Mouse (Mus musculus): ENCODE measurements around the gene Pctp. TPM values are rescaled to one million over a fixed set of nuclear protein-coding genes. Genes with fewer than 3 reads are reported as not detected.

The Pctp gene
- polyA plus RNA-seq, 1 experiment = 0.97 TPM

DNA sequence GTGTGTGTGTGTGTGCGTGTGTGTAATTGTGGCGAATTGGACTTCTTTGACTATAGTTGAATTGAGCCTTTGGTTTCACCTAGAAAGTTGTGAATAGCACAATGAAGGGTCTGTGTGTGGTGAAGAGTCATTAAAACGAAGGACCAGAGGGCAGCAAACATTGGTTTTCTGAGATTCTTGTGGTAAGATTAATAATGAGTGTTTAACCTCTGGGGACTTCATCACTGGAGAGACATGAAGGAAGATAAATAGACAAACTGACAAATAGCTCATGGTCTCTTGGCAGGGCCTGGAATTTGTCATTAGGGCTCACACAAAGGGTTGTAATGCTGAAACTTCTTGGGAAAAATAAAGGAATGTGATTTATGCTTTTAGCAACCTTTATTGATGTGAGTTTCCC lies 31.4 kb downstream of the Pctp start:
- no peaks in the 10 kb centered on the region for H3K36me3 ChIP-seq (ENCODE audit: control insufficient read depth, insufficient read depth, low read length)
- no peak for DNase-seq
- H3K27ac ChIP-seq (ENCODE audit: control insufficient read depth, insufficient read depth, low read length) = no peak overlapping the region
- WGBS = 87% methylated on average over 3 of the region's 3 CpGs
- H3K4me3 ChIP-seq (ENCODE audit: control insufficient read depth, insufficient read depth, low read length) = no peak overlapping the region
- H3K27me3 ChIP-seq (ENCODE audit: control insufficient read depth, insufficient read depth, low read length) = no peaks in the 10 kb centered on the region
- no peaks in the 10 kb centered on the region for H3K4me1 ChIP-seq (replicated peaks; ENCODE audit: control insufficient read depth, insufficient read depth, low read length)
- TF ChIP-seq POLR2A (IDR thresholded peaks at IDR 0.05; ENCODE audit: control insufficient read depth, extremely low read depth, insufficient read depth, low read length, poor library complexity) = no peak
- TF ChIP-seq CTCF (IDR thresholded peaks at IDR 0.05; ENCODE audit: borderline replicate concordance, control insufficient read depth, extremely low read depth, insufficient read depth, low read length, poor library complexity) = no peak

DNA sequence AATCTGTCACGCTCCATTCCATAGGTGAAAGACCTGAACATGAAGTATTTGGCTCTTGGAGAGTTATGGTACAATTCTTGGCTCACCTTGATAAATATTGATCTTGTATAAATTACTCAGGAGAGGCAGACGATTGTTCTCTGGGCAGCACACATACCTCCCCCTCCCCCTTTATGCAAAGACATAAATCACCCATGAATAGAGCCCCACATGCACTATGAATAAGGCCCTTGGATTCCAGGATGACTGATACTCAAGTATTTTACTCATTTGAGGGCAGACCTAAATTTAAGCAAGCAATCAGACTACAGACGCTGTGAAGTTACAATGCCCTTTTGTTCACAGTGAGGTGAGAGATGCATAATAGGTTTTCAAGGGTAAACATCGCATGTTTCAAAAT lies 32.0 kb downstream of the Pctp start:
- Histone ChIP-seq H3K4me1 (replicated peaks; ENCODE audit: control insufficient read depth, insufficient read depth, low read length) (no peaks in the 10 kb centered on the region), H3K27me3 (ENCODE audit: control insufficient read depth, insufficient read depth, low read length) (no peaks in the 10 kb centered on the region), H3K4me3 (ENCODE audit: control insufficient read depth, insufficient read depth, low read length) (no peak overlapping the region), H3K36me3 (ENCODE audit: control insufficient read depth, insufficient read depth, low read length) (no peaks in the 10 kb centered on the region), H3K27ac (ENCODE audit: control insufficient read depth, insufficient read depth, low read length) (no peak overlapping the region)
- WGBS = 79% methylated on average over 4 of the region's 4 CpGs
- TF ChIP-seq POLR2A (IDR thresholded peaks at IDR 0.05; ENCODE audit: control insufficient read depth, extremely low read depth, insufficient read depth, low read length, poor library complexity) (no peak), CTCF (IDR thresholded peaks at IDR 0.05; ENCODE audit: borderline replicate concordance, control insufficient read depth, extremely low read depth, insufficient read depth, low read length, poor library complexity) (no peak)
- DNase-seq = no peak

- DNase-seq = no peak
- Histone ChIP-seq H3K36me3 (ENCODE audit: control insufficient read depth, insufficient read depth, low read length) (no peaks in the 10 kb centered on the region), H3K4me1 (replicated peaks; ENCODE audit: control insufficient read depth, insufficient read depth, low read length) (no peaks in the 10 kb centered on the region), H3K27me3 (ENCODE audit: control insufficient read depth, insufficient read depth, low read length) (no peaks in the 10 kb centered on the region), H3K27ac (ENCODE audit: control insufficient read depth, insufficient read depth, low read length) (no peak overlapping the region), H3K4me3 (ENCODE audit: control insufficient read depth, insufficient read depth, low read length) (no peak overlapping the region)
- 84% methylated on average over 4 of the region's 4 CpGs for WGBS
- TF ChIP-seq POLR2A (IDR thresholded peaks at IDR 0.05; ENCODE audit: control insufficient read depth, extremely low read depth, insufficient read depth, low read length, poor library complexity) = no peak
- no peak for TF ChIP-seq CTCF (IDR thresholded peaks at IDR 0.05; ENCODE audit: borderline replicate concordance, control insufficient read depth, extremely low read depth, insufficient read depth, low read length, poor library complexity)
Measured at GRCm38 (mm10) chr11:89969131-89969530, 33.6 kb downstream of the Pctp start.

DNA sequence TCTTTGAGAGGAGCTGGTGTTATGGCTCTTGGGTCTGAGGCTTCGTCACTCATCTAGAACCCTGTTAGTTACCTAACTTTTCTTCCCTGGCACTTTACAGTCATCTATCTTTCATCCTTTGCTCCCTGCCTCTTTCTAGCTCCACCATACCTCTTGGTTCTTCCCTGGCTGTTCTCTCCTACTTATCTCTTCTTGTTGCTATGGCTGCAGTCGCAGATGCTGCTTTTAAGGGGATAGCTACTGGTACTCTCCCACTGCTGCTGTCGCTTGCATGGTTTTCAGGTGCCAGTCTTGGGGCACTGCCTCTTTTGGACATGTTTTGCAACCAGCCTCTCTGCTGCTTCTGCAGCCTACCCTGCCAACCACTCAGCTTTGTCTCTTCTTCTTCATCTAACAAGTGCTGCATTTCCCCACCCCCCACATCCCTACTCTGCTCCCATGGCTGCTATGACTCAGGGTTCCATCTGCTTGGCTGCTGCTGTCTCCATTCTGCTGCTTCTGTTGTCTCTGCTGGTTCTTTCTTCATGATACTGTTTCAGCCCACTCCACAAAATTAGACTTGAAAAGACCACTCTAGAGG lies 51.9 kb downstream of the Pctp start:
- WGBS = 89% methylated on average over 3 of the region's 3 CpGs
- no peak overlapping the region for H3K27ac ChIP-seq (ENCODE audit: control insufficient read depth, insufficient read depth, low read length)
- TF ChIP-seq CTCF (IDR thresholded peaks at IDR 0.05; ENCODE audit: borderline replicate concordance, control insufficient read depth, extremely low read depth, insufficient read depth, low read length, poor library complexity) (no peak), POLR2A (IDR thresholded peaks at IDR 0.05; ENCODE audit: control insufficient read depth, extremely low read depth, insufficient read depth, low read length, poor library complexity) (no peak)

DNA sequence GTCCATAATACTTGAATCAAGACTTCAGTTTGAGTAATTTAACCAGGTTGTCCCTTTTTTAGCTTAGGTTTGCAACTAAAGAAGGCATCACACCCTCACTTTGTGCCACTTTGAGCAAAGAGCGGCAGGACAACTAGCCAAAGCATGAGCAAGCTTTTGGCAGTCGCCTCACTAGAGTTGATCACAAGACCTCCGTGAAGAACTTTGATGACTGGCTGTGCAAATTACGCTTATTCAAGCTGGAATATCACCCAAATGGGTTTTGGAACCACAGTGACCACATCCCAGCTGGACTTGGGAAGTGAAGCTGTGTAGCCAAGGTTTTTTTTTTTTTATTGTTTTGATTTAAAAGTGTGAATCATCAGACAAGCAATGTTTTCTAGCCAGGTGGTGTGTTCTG lies 54.9 kb downstream of the Pctp start:
- no peaks in the 10 kb centered on the region for H3K36me3 ChIP-seq (ENCODE audit: control insufficient read depth, insufficient read depth, low read length)
- H3K27ac ChIP-seq (ENCODE audit: control insufficient read depth, insufficient read depth, low read length) = no peak overlapping the region
- no peaks in the 10 kb centered on the region for H3K27me3 ChIP-seq (ENCODE audit: control insufficient read depth, insufficient read depth, low read length)
- DNase-seq = no peak
- no peaks in the 10 kb centered on the region for H3K4me1 ChIP-seq (replicated peaks; ENCODE audit: control insufficient read depth, insufficient read depth, low read length)
- TF ChIP-seq CTCF (IDR thresholded peaks at IDR 0.05; ENCODE audit: borderline replicate concordance, control insufficient read depth, extremely low read depth, insufficient read depth, low read length, poor library complexity) (no peak), POLR2A (IDR thresholded peaks at IDR 0.05; ENCODE audit: control insufficient read depth, extremely low read depth, insufficient read depth, low read length, poor library complexity) (no peak)
- WGBS = 92% methylated on average over 4 of the region's 4 CpGs
- no peak overlapping the region for H3K4me3 ChIP-seq (ENCODE audit: control insufficient read depth, insufficient read depth, low read length)

More for the DNA sequence above, 51.9 kb downstream of the Pctp start:
- H3K36me3 ChIP-seq (ENCODE audit: control insufficient read depth, insufficient read depth, low read length) = no peaks in the 10 kb centered on the region
- H3K4me3 ChIP-seq (ENCODE audit: control insufficient read depth, insufficient read depth, low read length) = no peak overlapping the region
- H3K4me1 ChIP-seq (replicated peaks; ENCODE audit: control insufficient read depth, insufficient read depth, low read length) = no peaks in the 10 kb centered on the region
- no peak for DNase-seq
- no peaks in the 10 kb centered on the region for H3K27me3 ChIP-seq (ENCODE audit: control insufficient read depth, insufficient read depth, low read length)

- Histone ChIP-seq H3K4me1 (replicated peaks; ENCODE audit: control insufficient read depth, insufficient read depth, low read length) (no peaks in the 10 kb centered on the region), H3K27ac (ENCODE audit: control insufficient read depth, insufficient read depth, low read length) (no peak overlapping the region), H3K27me3 (ENCODE audit: control insufficient read depth, insufficient read depth, low read length) (no peaks in the 10 kb centered on the region), H3K4me3 (ENCODE audit: control insufficient read depth, insufficient read depth, low read length) (no peak overlapping the region), H3K36me3 (ENCODE audit: control insufficient read depth, insufficient read depth, low read length) (no peaks in the 10 kb centered on the region)
- TF ChIP-seq CTCF (IDR thresholded peaks at IDR 0.05; ENCODE audit: borderline replicate concordance, control insufficient read depth, extremely low read depth, insufficient read depth, low read length, poor library complexity) (no peak), POLR2A (IDR thresholded peaks at IDR 0.05; ENCODE audit: control insufficient read depth, extremely low read depth, insufficient read depth, low read length, poor library complexity) (no peak)
- WGBS = 96% methylated on average over 8 of the region's 8 CpGs
- no peak for DNase-seq
Measured at GRCm38 (mm10) chr11:89945159-89945558, 57.5 kb downstream of the Pctp start.

DNA sequence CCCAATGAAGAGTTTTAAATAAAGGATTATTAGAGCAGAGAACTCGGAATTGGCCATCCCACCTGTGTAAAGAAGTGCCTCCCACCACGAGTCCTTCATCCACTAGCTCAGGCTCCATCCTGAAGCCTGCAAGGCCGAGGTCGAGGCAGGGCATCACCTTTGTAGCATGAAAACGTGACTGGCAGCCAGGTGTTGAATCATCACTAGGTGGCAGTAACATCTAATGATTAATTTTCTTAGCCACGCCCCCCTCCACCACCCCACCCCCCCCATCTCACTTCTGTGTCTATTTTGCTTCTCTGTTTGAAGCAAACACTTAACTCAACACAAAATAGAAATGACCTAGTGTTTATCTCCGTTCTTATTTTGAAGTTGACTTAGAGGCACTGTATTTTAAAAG lies 65.5 kb downstream of the Pctp start:
- H3K4me1 ChIP-seq (replicated peaks; ENCODE audit: control insufficient read depth, insufficient read depth, low read length) = no peaks in the 10 kb centered on the region
- no peaks in the 10 kb centered on the region for H3K36me3 ChIP-seq (ENCODE audit: control insufficient read depth, insufficient read depth, low read length)
- no peak for TF ChIP-seq CTCF (IDR thresholded peaks at IDR 0.05; ENCODE audit: borderline replicate concordance, control insufficient read depth, extremely low read depth, insufficient read depth, low read length, poor library complexity)
- no peak for TF ChIP-seq POLR2A (IDR thresholded peaks at IDR 0.05; ENCODE audit: control insufficient read depth, extremely low read depth, insufficient read depth, low read length, poor library complexity)
- H3K27me3 ChIP-seq (ENCODE audit: control insufficient read depth, insufficient read depth, low read length) = no peaks in the 10 kb centered on the region
- H3K4me3 ChIP-seq (ENCODE audit: control insufficient read depth, insufficient read depth, low read length) = no peak overlapping the region
- no peak for DNase-seq
- H3K27ac ChIP-seq (ENCODE audit: control insufficient read depth, insufficient read depth, low read length) = no peak overlapping the region
- 16% methylated on average over 7 of the region's 7 CpGs for WGBS

Other genes starting within 250 kb of the Pctp start
- gene Ankfn1, start 225.2 kb downstream of the Pctp start, polyA plus RNA-seq (2012; rRNA removed) = 0.07 and 0.32 TPM in 2 replicates
- 0.52 and 1.6 TPM in 2 replicates for gene Tmem100, start 27.5 kb upstream of the Pctp start, polyA plus RNA-seq (2012; rRNA removed)
- gene Gm45716, start 184.8 kb upstream of the Pctp start, polyA plus RNA-seq (2012; rRNA removed) = 2.1 and 2.9 TPM in 2 replicates
- 32.7 and 42.3 TPM in 2 replicates for gene Mmd, start 246.6 kb upstream of the Pctp start, polyA plus RNA-seq (2012; rRNA removed)

Data from thymus, adult 2 months (tissue).